Mouse (Mus musculus) lung, postnatal 0 days (tissue): Measurements from ENCODE around the gene Fancg. TPM values are rescaled to one million over a fixed set of nuclear protein-coding genes. Genes with fewer than 3 reads are reported as not detected.
"Not testable (repeated sequence)": the region's sequence is repeated elsewhere in the genome, so short reads cannot be mapped to it uniquely, and the experiment has no call there.

Source experiments
- ATAC-seq: fragments of 200-750 bp; cut with Nextera tagmentation; 2 replicates; pipeline ENCODE4 v1.8.0; 2017; ENCODE audit warnings: moderate library complexity
- DNase-seq: peaks from one replicate; pipeline ENCODE4 v3.0.0-alpha.2; 2016; ENCODE audit warnings: low spot score
- H3K27ac ChIP-seq: fragments of 300-500 bp; sonication (generic); 2 replicates; pipeline ENCODE4 v1.5.1; 2014; ENCODE audit warnings: antibody characterized with exemption, mild to moderate bottlenecking, low read length, mixed read lengths
- H3K27me3 ChIP-seq: fragments of 300-500 bp; sonication (generic); replicated peaks from 2 replicates; pipeline ENCODE4 v1.6.1; 2014; ENCODE audit warnings: low read length, mixed read lengths; ENCODE audit not compliant: insufficient read depth
- H3K36me3 ChIP-seq: fragments of 300-500 bp; sonication (generic); 2 replicates; pipeline ENCODE4 v1.6.1; 2014; ENCODE audit warnings: low read length, mixed read lengths; ENCODE audit not compliant: insufficient read depth
- H3K4me1 ChIP-seq: fragments of 300-500 bp; sonication (generic); 2 replicates; pipeline ENCODE4 v1.6.1; 2014; ENCODE audit warnings: antibody characterized with exemption, low read depth, low read length, mixed read lengths; ENCODE audit not compliant: insufficient read depth
- H3K4me2 ChIP-seq: fragments of 300-500 bp; sonication (generic); replicated peaks from 2 replicates; pipeline ENCODE4 v1.6.1; 2014; ENCODE audit warnings: low read depth, mild to moderate bottlenecking, low read length, moderate library complexity, mixed read lengths
- H3K4me3 ChIP-seq: fragments of 300-500 bp; sonication (generic); 2 replicates; pipeline ENCODE4 v1.5.1; 2014; ENCODE audit warnings: low read depth, low read length
- H3K9ac ChIP-seq: fragments of 300-500 bp; sonication (generic); replicated peaks from 2 replicates; pipeline ENCODE4 v1.6.1; 2014; ENCODE audit warnings: low read depth, mild to moderate bottlenecking
- H3K9me3 ChIP-seq: fragments of 300-500 bp; sonication (generic); 2 replicates; pipeline ENCODE4 v1.6.1; 2016; ENCODE audit warnings: low read length, mixed read lengths
- CTCF ChIP-seq: IDR thresholded peaks from 2 replicates; pipeline ENCODE4 v1.5.1; 2016; ENCODE audit warnings: antibody characterized with exemption, mild to moderate bottlenecking
- EP300 ChIP-seq: IDR thresholded peaks from 2 replicates; pipeline ENCODE4 v1.6.1; 2016; ENCODE audit warnings: antibody characterized with exemption, mild to moderate bottlenecking, control low read depth
- WGBS: fragments of 180-500 bp; shearing (Covaris S2); extraction: QIAGEN DNeasy Blood & Tissue Kit; methylation state at CpG from one replicate; pipeline ENCODE4 v1.1.7; 2014; 5-methylcytosine and 5-hydroxymethylcytosine counted together
- polyA plus RNA-seq: library from polyadenylated mRNA; unstranded; fragments of >200 nt; fragmentation: Nextera tagmentation; extraction: Ambion mirVana; gene quantifications from 2 replicates; pipeline ENCODE4 v1.2.1, GENCODE M21; 2015

Fancg gene
- polyA plus RNA-seq, 1 experiment from 2014 or later: 6.4 TPM

- no peak overlapping the region for H3K4me3 ChIP-seq
- ATAC-seq: no peak
- H3K36me3 ChIP-seq: no peaks in the 10 kb centered on the region; the same call in 1 of the 2 replicates
- TF ChIP-seq CTCF (no peak), EP300 (no peak)
- H3K27me3 ChIP-seq: no peaks in the 10 kb centered on the region
- 89% methylated on average over 3 of the region's 3 CpGs for WGBS
- H3K9ac ChIP-seq: no peak overlapping the region
- H3K9me3 ChIP-seq: no peaks in the 10 kb centered on the region
- no peak overlapping the region for H3K4me2 ChIP-seq
- DNase-seq: no peak
- no peak overlapping the region for H3K27ac ChIP-seq
- no peaks in the 10 kb centered on the region for H3K4me1 ChIP-seq
Observed at GRCm38 (mm10) chr4:43004951-43005350, 5.4 kb downstream of the Fancg start.

GRCm38 (mm10) chr4:43002756-43003439 is 7.4 kb downstream of the Fancg start:
- DNase-seq (no peak), ATAC-seq (no peak)
- 75% methylated on average over 12 of the region's 12 CpGs for WGBS
- Histone ChIP-seq H3K36me3 (no peaks in the 10 kb centered on the region; the same call in 1 of the 2 replicates), H3K27ac (no peak overlapping the region), H3K4me3 (no peak overlapping the region), H3K4me2 (no peak overlapping the region), H3K4me1 (peaks cover 10% of the 10 kb centered on the region; the same call in 1 of the 2 replicates), H3K27me3 (no peaks in the 10 kb centered on the region), H3K9me3 (no peaks in the 10 kb centered on the region), H3K9ac (no peak overlapping the region)
- no peak for TF ChIP-seq EP300
- no peak for TF ChIP-seq CTCF

- Histone ChIP-seq H3K4me3 (no peak overlapping the region), H3K9me3 (no peaks in the 10 kb centered on the region), H3K4me1 (peaks cover 13% of the 10 kb centered on the region; the same call in 1 of the 2 replicates), H3K27ac (no peak overlapping the region), H3K36me3 (no peaks in the 10 kb centered on the region; the same call in 1 of the 2 replicates), H3K27me3 (no peaks in the 10 kb centered on the region), H3K9ac (no peak overlapping the region), H3K4me2 (no peak overlapping the region)
- DNase-seq (no peak), ATAC-seq (no peak)
- WGBS: 82% methylated on average over 2 of the region's 2 CpGs
- TF ChIP-seq EP300 (no peak), CTCF (no peak)
Observed at GRCm38 (mm10) chr4:43001272-43001671, 9.0 kb downstream of the Fancg start.

GRCm38 (mm10) chr4:43000141-43000986 is 9.9 kb downstream of the Fancg start, which contains the start of gene Vcp:
Gene Vcp, minus strand, starts transcription at chr4:43000507.
- not testable (repeated sequence) for H3K9me3 ChIP-seq, H3K36me3 ChIP-seq, H3K27me3 ChIP-seq
- H3K4me1 ChIP-seq: peaks cover 13% of the 10 kb centered on the region; the same call in 1 of the 2 replicates
- ATAC-seq: peak; percentile 99
- peak; percentile 100 for DNase-seq
- peak within 1 kb of the TSS; percentile 96 for H3K27ac ChIP-seq
- H3K4me3 ChIP-seq: peak within 1 kb of the TSS; percentile 75
- WGBS: 2% methylated on average over 40 of the region's 56 CpGs
- H3K9ac ChIP-seq: peak within 1 kb of the TSS; percentile 98
- H3K4me2 ChIP-seq: peak within 1 kb of the TSS; percentile 75

GRCm38 (mm10) chr4:42999451-43000140 is 10.7 kb downstream of the Fancg start:
- peak; percentile 80 for DNase-seq
- H3K4me1 ChIP-seq: peaks cover 13% of the 10 kb centered on the region; the same call in 1 of the 2 replicates

GRCm38 (mm10) chr4:42998022-42998421 is 12.3 kb downstream of the Fancg start:
- Histone ChIP-seq H3K4me2 (no peak overlapping the region; the same call in 1 of the 2 replicates), H3K27me3 (no peaks in the 10 kb centered on the region), H3K9ac (no peak overlapping the region), H3K9me3 (no peaks in the 10 kb centered on the region), H3K4me1 (peaks cover 13% of the 10 kb centered on the region; the same call in 1 of the 2 replicates), H3K36me3 (peaks cover 8% of the 10 kb centered on the region), H3K27ac (no peak overlapping the region), H3K4me3 (no peak overlapping the region)
- ATAC-seq (no peak), DNase-seq (no peak)
- WGBS: 34% methylated on average over 2 of the region's 2 CpGs
- TF ChIP-seq CTCF: no peak
- no peak for TF ChIP-seq EP300

More at GRCm38 (mm10) chr4:42999451-43000140, 10.7 kb downstream of the Fancg start:
- Histone ChIP-seq H3K27me3 (no peaks in the 10 kb centered on the region), H3K27ac (peak overlapping the region; percentile 96), H3K9me3 (no peaks in the 10 kb centered on the region), H3K36me3 (peaks cover 4% of the 10 kb centered on the region), H3K4me2 (peak overlapping the region; percentile 75), H3K4me3 (peak overlapping the region; percentile 75), H3K9ac (peak overlapping the region; percentile 98)
- TF ChIP-seq CTCF (peak; percentile 61), EP300 (no peak)
- ATAC-seq: peak; percentile 61
- under 1% methylated on average over 46 of the region's 51 CpGs for WGBS
